Mouse (Mus musculus): ENCODE data around the gene Sufu.

Gene Sufu

DNA sequence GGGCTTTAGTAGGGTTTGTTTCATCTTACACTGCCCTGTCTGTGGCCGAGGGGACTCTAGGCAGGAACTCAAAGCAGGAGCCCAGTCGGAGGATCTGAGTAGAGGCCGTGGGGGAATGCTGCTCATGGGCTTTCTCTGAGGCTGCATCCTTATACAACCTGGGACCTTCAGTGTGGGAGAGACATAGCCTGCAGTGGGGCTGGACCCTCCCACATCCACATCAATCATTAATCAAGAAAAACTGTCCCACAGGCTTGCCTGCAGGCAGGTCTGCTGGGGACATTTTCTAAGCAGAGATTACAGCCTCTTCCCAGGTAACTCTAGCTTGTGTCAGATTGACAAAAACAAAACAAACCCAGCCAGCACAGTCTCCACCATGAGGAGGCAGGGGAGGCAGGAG, 65.9 kb downstream of the Sufu start:
- DNase-seq (ENCODE audit: low read depth, low spot score) = no peak

DNA sequence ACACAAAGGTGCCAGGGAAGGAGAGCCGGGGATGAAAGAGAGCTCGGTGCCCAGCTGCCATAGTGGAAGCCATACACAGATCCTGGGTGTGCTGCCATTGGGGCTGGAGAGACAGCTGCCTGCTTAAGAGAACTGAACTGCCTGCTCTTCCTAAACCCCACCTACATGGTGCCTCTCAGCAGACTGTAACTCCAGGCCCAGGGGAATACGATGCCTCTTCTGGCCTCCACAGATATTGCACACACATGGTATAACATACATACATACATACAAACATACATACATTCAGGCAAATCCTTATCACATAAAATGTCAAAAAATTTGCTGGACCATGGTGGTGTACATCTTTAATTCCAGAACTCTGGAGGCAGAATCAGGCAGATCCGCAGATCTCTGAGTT, 66.8 kb downstream of the Sufu start:
- no peak for DNase-seq (ENCODE audit: low read depth, low spot score)

DNA sequence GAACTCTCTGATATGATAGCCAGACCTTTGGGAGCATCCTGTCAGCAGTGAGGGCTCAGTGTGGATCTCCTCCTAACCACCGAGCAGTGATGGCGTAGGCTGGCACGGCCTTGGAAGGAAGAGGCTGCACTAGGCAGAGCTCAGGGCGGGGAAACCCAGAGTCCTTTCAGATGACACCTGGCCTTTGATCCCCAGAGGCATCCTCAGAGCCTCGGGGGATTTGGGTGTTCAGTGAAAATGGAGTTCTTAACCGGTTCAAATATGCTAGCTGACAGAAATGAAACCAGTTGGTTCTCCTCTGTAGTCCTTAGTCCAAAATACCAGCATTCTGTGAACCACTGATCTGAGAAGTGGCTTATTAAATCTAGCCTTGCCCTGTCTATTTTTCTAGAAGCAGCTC, 69.5 kb downstream of the Sufu start:
- DNase-seq (ENCODE audit: low read depth, low spot score) = no peak

DNA sequence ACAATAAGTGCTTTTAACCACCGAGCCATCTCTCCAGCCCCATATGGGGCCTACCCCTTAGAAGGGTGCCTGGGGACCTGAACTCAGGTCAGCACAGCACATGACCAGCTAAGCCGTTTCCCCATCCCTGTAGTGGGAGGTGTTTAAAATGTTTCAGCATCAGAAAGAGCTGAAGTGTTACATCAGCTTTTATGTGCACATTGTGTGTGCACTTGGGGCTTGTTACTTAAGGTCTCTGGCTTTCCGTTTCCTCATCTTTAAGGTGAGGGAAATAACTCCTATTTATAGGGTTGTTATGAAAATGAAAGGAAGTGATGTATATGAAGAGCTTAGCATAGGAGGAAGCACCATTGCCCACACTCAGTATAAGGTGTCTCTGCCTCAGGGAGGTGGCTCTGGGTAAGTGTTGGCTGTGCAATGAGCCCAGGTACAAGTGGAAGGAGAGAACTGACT, 70.4 kb downstream of the Sufu start:
- DNase-seq (ENCODE audit: low read depth, low spot score) = no peak

DNA sequence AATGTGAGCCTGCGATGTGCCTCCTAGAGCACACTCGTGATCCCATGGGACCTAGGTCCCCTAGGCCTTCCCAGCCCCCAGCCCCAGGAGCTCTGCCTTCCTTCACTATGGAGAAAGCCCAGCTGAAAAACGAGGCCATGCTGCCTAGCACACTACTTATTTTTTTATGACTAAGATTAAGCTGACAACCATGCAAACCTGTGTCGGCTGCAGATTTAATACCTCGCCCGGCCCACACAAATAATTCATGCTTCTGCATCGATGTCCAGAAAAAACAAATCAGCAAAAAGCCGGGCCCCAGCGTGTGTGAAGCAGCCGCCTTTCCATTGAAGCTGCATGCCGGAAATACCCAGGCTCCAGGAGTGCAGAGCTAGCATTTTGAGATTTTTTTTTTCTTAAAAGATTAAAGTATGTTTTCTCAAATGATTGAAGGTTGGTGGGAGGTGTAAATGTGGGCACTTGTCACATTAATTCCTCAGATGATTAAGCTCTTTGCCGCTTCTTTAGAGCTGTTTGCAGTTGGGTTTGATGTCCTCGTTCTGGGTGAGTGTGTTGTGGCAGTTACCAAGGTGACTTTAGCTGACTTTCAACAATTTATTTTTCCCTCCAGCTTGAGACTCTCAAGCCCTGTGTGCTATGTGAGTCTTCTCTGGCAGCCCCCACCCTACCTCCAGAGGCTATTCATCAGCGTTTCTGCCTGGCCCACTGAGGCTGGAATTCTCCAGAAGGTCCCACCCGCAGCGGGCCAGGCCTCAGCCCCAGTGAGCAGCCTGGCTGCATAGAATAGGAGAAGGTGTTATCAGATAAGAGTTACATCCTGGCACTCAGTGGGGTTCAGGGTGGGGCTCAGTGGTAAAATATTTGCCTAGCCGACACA, 73.9 kb downstream of the Sufu start:
- no peak for DNase-seq (ENCODE audit: low read depth, low spot score)

DNA sequence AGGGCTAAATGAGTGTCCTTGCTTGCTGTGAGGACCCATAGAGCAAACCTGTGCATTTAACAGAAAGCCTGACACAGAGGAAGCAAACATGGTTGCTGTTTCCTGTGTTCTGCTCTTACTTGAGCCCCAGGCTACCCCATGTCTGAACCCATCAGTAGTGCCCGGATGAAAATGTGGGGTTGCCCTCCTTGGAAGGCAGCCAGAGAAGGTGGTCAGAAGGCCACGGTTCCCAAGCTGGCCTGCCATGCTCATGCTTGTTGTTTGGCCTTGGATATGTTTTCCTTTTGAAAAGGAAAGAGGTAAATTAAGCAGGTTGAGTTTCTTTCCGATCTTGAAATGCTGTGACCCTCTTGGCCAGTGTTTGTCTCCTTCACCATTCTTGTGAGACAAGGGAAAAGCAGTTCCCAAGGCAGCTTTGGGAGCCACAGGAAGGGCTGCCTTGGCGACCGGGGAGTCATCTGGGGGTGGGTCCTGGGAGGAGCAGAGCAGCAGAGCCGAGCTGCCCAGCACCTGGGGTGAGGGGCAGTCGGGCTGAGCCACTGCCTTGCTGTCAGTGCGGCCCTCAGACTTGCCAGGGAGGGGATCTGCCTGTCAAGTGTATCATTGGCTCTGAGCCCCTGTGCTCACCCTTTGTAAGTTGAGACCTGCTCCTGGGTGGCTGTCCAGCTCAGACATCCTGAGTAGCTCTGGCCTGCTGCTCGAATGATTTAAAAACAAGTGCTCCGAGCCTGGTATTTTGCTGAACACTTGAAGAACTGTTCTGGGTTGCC, 74.8 kb downstream of the Sufu start:
- DNase-seq (ENCODE audit: low read depth, low spot score) = no peak

DNA sequence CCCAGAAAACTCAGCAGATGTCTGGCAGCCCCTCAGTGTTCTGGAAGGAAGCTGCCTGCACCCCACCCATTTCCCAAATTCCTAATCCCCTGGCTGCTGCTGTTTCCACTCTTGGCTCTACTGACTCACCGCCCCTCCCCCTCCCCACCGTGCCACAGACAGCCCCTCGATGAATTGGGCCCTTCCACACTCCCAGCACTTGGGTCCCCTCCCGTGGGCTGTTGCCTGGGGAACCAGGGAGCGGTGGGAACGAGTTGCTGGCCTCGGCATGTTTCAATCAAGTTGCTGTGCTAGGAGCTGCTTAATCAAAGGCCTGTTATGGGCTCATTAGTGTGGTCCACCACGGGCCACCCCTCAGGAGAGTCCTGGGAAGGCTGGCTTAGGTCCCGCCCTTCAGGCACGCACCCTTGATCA, 80.7 kb downstream of the Sufu start:
- DNase-seq (ENCODE audit: low read depth, low spot score) = no peak

DNA sequence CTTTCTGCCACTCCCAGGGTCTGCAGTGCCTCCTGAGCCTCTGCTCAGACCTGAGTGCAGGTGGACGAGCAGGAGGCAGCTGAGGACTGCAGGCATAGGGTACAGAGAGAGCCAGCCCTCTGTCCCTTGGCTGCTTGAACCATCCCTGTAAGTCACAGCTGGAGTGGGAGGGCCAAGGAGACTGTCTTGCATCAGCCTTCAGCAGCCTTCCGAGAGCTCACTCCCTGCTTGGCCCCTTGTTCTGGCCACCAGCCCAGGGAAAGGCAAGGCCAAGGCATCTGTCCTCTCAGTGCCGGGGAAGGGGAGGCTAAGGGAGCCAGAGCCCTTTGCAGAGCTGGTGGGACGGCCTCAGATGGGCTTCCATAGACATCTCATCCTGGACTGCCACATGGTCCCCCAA, 81.5 kb downstream of the Sufu start:
- no peak for DNase-seq (ENCODE audit: low read depth, low spot score)

DNA sequence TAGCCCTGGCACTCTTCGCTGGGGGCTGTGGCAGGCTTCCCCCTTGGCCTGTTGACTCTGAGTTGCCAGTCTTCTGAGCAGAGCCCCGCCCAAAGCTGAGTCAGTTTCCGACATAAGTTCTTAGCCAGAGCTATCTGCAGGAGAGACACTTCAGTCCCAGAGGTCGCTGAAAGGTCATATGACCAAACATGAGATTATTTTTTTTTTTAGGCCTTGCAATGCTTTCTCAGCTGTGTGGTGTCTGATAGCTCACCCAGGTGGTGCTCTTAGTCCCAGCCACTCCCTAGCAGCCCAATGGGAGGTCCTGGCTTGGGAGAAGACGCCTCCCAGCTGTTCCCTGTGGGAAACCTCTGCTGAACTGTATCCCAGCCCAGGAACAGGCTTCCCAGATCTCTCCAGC, 82.1 kb downstream of the Sufu start:
- DNase-seq (ENCODE audit: low read depth, low spot score) = no peak

DNA sequence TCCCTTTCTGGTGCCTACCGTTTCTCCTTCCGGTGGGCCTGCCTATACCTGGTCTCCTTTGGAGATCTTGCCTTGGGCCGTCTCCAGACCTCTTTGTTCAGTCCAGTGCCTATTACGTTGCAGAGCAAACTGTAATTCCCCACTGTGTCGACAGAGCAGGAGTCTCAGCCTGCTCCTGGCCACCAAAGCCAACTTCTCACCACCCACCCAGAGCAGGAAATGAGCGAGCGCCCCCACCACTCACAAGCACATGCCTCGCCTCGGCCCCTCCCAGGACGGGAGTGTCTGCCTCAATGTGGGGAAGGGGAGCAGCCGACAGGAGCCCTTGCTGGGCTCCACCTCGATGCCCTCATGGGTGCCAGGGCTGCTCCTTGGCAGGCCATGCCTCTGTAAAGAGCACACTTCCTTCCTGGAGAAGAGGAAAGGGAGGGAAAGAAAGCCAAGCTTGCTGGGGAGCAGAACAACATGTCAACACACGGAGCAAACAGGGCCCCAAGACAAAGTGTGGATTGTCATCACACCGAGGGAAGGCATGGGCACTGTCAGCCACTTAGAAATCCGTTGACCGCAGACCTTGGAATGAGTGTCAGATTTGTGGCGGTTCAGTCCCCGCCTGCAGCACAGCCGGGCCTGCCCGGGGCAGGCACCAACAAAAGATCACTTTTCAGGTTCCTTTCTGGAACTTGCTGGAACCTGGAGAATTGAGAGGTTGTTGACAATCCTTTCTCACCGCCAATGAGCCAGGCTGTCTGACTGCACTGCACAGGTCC, 82.8 kb downstream of the Sufu start:
- no peak for DNase-seq (ENCODE audit: low read depth, low spot score)

DNA sequence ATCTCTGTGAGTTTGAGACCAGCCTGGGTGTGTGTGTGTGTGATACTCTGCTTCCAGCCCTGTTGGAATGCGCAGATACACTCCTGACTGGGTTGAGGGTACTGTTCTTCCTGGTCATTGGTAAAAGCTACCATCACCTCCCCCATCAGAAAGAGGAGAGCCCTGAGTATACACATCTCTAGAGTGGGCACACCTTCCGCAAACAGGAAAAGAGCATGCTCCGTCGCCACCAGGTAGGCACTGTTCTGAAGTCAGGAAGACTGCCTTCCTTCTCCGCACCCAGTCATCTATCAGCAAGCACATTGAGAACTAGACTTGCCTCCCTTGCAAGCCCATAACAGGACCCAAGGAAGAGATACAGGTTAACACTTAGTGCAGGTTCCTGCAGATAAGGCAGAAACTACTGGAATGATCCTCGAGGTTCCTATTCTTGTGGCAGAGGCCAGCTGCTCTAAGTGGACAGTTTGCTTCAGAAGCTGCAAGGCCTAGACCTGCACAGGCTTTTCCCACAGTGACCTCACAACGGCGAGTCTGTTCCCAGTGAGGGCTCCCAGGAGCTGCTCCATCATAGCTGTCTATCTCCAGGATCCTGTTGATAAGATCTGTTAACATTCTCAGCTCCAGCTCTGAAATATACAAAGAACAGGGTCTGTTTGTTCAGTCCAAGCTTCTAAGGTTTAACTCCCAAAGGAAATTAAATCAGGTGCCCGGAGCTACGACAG, 84.1 kb downstream of the Sufu start:
- no peak for DNase-seq (ENCODE audit: low read depth, low spot score)

DNA sequence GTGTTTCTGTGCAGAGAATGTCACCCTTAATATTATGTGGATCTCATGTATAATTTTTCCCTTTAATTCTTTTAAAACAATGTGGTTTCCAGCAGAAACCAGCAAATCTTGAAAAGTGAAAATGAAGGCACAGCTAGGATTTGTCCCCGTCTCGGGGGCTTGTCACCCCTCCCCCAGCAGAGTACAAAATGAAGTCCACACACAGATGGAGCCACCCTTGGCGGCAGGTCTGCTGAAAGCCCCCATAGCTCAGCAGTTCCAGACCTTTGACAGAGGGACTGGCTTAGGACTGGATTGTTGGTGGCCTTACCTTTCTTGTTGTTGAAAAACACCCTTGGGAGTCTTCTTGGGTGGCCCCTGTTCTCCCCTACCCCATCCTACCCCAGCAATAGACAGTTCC, 84.7 kb downstream of the Sufu start:
- no peak for DNase-seq (ENCODE audit: low read depth, low spot score)

DNA sequence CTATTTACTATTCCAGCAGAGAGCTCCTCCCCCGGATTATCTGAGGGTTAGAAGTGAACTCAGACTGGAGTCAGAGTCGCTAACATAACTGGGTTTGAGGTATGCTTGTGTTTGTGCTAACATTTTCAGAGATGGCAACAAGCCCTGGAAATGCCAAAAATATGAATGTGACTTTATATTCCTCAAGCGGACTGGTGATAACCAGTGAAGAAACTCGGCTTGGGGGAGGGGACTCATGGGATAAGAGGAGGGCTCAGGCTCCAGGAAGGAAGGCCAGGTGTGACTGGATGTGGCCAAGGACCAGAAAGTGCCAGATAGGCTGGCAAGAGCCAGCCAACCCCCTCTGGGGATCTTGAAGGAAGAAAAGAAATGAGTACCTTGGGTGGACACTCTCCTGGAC, 85.1 kb downstream of the Sufu start:
- DNase-seq (ENCODE audit: low read depth, low spot score) = no peak

DNA sequence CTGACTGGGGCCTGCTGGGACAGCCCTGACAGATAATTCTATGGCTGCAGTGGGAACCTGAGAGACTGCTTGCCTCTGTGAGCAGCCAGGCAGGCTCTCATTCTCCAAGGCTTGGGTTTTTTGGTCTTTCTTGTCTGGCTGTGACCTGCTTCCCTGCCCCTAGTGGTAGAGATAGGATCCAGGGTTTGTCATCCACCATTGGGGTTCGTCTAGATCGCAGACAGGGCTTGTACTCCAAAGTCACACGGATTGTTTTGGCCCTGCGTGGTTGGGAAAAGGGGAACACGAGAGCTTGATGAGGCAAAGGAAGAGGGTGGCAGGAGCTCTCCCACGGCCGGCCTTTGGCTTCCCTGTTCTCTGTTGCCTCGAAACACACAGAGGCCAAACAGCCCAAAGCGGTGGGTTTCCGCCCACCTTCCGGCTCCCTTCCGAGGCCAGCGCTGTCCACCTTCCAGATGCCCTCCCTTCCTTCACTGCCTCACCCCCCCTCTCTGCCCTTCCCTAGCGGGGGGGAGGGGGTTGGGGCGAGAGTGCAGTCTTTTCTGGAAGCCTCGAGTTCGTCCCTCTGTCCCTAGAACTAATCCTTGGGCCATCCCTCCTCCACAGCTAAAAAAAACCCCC, 86.3 kb downstream of the Sufu start:
- no peak for DNase-seq (ENCODE audit: low read depth, low spot score)

DNA sequence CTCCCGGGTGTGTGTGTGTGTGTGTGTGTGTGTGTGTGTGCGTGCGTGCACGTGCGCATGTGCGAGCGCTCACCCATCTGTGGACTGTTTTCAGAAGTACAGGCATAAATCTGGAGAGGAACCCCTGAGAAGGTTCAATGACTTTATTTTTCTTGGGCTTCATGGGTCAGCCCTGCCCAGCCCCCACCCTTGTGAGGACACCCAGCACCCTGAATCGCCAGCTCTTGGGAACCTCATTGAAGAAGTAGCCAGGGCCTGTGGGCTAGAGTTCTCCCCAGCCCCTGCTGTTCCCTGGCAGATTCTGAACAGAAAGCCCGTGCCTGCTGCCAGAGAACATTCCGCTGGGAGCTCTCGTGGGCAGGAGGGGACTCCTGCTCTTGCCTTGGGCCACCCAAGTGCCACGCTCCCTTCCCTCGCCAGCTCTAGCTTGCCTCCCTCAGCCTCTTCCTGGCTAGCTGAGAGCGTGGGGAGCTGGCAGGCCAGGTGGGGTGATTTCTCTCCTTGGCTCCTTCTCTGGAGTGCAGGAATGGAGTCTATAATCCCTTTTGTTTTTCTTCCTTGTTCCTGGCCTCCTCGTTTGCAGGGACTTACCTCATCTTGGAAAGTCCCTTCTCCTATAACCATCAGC, 87.1 kb downstream of the Sufu start:
- DNase-seq (ENCODE audit: low read depth, low spot score) = no peak

DNA sequence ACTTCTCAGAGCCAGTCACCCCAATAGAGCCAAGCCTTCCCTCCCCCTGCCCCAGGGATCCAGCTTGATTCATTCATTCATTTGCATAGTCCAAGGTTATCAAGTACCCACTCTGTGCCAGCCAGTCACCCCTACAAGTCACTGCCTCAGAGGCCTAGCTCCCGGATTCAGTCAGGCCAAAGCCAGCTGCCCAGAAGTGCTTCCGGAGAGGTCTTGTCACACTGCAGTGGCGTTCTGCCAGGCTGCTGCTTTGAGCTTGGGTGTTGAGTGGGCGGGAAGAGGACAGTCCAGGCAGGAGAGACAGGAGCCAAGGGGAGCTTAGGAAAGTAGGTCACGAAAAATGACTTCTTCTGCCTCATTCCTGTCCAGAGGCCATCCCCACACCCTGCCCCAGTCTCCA, 87.8 kb downstream of the Sufu start:
- DNase-seq (ENCODE audit: low read depth, low spot score) = no peak

DNA sequence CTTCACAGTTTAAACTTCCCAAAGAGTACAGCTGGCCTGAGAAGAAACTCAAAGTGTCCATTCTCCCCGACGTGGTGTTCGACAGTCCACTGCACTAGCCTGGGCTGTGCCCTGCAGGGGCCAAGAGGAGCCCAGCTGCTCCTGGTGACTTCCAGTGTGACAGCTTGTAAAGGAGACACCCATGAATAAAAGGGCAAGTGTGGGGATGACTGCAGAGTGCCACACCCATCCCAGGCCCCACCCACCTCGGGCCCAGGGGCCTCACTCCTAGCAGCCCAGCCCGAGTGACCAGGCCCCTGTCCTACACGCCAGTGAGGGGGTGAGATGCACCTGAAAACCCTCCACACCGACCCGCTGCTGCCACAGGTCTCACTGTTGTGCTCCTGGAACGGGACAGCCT, 89.2 kb downstream of the Sufu start:
- no peak for DNase-seq (ENCODE audit: low read depth, low spot score)

DNA sequence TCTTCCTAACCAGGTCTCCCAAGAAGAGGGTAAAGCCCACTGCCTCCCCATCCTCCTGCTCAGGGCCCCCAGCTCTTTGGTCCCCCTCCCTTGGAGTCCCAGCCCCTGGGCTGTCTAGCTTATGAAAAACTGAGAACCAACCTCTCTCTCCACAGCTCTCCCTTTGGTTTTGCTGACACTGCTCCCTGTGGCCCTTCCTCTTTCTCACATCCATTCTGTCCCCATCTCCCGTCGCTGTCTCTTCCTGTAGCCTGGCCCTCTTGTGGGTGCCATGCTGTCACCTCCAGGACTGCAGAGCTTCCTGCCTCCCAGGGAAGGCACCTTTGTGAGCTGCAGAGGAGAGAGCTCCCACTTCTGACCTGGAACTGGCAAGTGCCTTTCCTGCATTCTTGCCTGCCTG, 90.0 kb downstream of the Sufu start:
- no peak for DNase-seq (ENCODE audit: low read depth, low spot score)

DNA sequence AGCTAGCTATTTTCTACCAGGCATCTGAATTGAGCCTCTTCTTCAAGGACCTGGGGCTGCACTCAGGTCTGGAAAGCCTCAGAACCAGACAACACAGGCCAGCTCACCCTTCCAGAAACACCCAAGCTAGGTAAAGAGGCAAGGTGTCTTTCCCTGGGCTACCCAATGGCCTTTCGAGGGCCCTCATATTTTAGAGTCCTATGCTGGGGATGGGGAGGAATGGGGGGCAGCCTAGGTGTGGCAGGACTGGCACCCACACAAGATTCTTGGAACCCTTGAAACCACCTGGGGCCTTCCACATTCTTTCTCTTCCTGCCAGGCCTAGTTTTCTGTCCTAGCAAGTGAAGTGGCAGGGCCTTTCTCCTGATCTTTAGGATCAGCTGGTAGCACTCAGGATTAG, 92.8 kb downstream of the Sufu start:
- no peak for DNase-seq (ENCODE audit: low read depth, low spot score)

DNA sequence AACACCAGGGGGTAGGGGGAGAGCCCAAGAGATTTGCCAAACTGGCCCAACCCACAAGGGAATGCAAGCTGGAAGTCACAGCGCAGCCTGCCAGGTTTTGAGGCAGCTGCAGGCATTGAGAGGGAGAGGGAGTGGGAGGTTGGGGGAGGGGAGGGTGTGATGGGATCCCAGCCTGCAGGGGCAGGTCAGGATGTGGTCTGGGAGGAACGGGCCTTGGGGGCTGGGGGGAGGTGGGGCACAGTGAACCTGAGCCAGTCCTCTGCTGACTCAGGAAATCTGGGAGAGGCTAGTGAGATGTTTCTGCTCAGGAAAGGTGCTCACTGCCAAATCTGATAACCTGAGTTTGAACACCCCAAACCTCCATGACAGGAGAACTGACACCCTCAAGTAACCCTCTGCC, 93.9 kb downstream of the Sufu start:
- no peak for DNase-seq (ENCODE audit: low read depth, low spot score)

DNA sequence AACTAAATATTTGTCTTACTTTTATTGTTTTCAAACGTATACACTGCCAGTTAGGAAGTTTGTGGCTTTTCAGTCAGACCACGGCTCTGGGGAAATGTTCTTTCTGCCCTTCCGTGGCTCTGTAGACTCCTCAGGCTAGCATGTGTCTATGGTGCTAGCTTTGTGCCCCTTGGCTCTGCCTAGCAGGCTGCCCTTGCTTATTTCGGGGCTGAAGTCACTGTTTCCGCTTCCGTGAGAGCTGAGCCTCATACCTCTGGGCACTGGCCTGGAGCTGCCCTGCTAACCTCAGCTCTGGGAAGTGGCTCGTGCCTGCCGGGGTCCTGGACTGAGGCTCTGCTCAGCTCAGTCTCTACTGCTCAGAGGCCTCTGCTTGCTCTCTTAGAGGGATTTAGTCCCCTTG, 98.4 kb downstream of the Sufu start:
- no peak for DNase-seq (ENCODE audit: low read depth, low spot score)

All from embryo, embryonic 11.5 days (tissue).